Mouse (Mus musculus) CD4-positive naive resting alpha-beta T cell, adult 76 days (primary cell): ENCODE measurements around the gene Mcpt1. TPM values are rescaled to one million over a fixed set of nuclear protein-coding genes. Genes with fewer than 3 reads are reported as not detected.

Experiments
- total RNA-seq: library from RNA; stranded (reverse); gene quantifications from one replicate; pipeline ENCODE4 v1.2.4, GENCODE M21; 2023

Gene Mcpt1
- not detected for total RNA-seq

GRCm38 (mm10) chr14:56017671-56018070 lies at the start of gene Mcpt1:
TSS of gene Mcpt1 (plus strand) at chr14:56017971.

GRCm38 (mm10) chr14:56030395-56030794 lies 12.6 kb downstream of the Mcpt1 start, which contains the start of gene Mcpt9:
TSS of gene Mcpt9 (minus strand) at chr14:56030495.

GRCm38 (mm10) chr14:56041792-56042191 lies 24.0 kb downstream of the Mcpt1 start, which contains the start of gene Mcpt2:
TSS of gene Mcpt2 (plus strand) at chr14:56042041.

GRCm38 (mm10) chr14:56062213-56062612 lies 44.4 kb downstream of the Mcpt1 start, which contains the start of gene Mcpt4:
TSS of gene Mcpt4 (minus strand) at chr14:56062313.

Other genes starting within 250 kb of the Mcpt1 start
- gene Adcy4, start 233.9 kb upstream of the Mcpt1 start, total RNA-seq, result not detected
- 56.5 TPM for gene Ripk3, start 229.1 kb upstream of the Mcpt1 start, total RNA-seq
- gene Nfatc4, start 194.8 kb upstream of the Mcpt1 start, total RNA-seq, result not detected
- 0.50 TPM for gene Nynrin, start 164.0 kb upstream of the Mcpt1 start, total RNA-seq
- gene Cbln3, start 133.6 kb upstream of the Mcpt1 start, total RNA-seq, result not detected
- gene Khnyn, start 133.0 kb upstream of the Mcpt1 start, total RNA-seq, result 65.3 TPM
- 28.6 TPM for gene Sdr39u1, start 117.7 kb upstream of the Mcpt1 start, total RNA-seq
- not detected for gene Cma1, start 73.3 kb upstream of the Mcpt1 start, total RNA-seq
- gene Cma2, start 67.0 kb upstream of the Mcpt1 start, total RNA-seq, result not detected
- not detected for gene Mcpt9, start 12.5 kb downstream of the Mcpt1 start, total RNA-seq
- gene Mcpt2, start 24.1 kb downstream of the Mcpt1 start, total RNA-seq, result not detected
- gene Mcpt4, start 44.3 kb downstream of the Mcpt1 start, total RNA-seq, result not detected
- gene Mcpt8, start 67.3 kb downstream of the Mcpt1 start, total RNA-seq, result 0.73 TPM
- gene Ctsg, start 84.6 kb downstream of the Mcpt1 start, total RNA-seq, result not detected
- gene Gzme, start 102.7 kb downstream of the Mcpt1 start, total RNA-seq, result not detected
- gene Gzmd, start 114.6 kb downstream of the Mcpt1 start, total RNA-seq, result not detected
- not detected for gene Gzmg, start 141.6 kb downstream of the Mcpt1 start, total RNA-seq
- gene Gzmn, start 156.6 kb downstream of the Mcpt1 start, total RNA-seq, result not detected
- not detected for gene Gzmf, start 193.4 kb downstream of the Mcpt1 start, total RNA-seq
- not detected for gene Gzmc, start 216.7 kb downstream of the Mcpt1 start, total RNA-seq
- gene Gzmb, start 244.3 kb downstream of the Mcpt1 start, total RNA-seq, result 3.6 TPM